Mouse (Mus musculus) ES-Bruce4 (cell line): ENCODE measurements around the gene Tle3.

Experiments used
- CTCF ChIP-seq: IDR thresholded peaks from one replicate; pipeline ENCODE4 v1.8.1; 2011; ENCODE audit warnings: low read depth, low read length
- EP300 ChIP-seq: IDR thresholded peaks from 2 replicates; pipeline ENCODE4 v1.6.1; 2011; ENCODE audit warnings: low read depth, low read length; ENCODE audit not compliant: insufficient read depth
- POLR2A ChIP-seq: IDR thresholded peaks from one replicate; pipeline ENCODE4 v1.8.1; 2011; ENCODE audit warnings: low read length; ENCODE audit not compliant: insufficient read depth

DNA sequence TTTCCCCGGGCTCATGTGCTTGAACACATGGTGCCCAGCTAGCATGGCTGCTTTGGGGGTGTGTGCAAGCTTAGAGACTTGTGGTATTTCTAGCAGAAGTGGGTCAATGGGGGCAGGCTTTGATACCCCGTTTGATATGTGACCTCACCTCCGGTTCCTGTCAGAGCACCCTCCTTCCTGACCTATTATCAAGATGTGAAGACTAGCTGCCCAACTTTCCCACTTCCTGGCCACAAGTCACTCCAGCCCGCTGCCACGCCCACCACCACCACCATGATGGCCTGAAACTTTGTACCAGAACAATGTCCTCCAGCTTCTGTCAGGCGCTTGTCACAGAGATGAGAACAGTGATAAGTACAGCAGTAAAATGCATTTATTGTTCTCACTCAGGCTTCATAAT lies 54.9 kb downstream of the Tle3 start:
- TF ChIP-seq EP300 (no peak), POLR2A (no peak), CTCF (no peak)
